Mouse (Mus musculus) frontal cortex, postnatal 10 days (tissue): ENCODE data around the gene C2cd5.

Experiments used
- DNase-seq, 2 experiments: peaks; one replicate each; pipeline ENCODE4 v3.0.0; 2022; ENCODE audit warnings: low spot score in 2 of 2, mixed read lengths in 1 of 2

C2cd5 gene

DNA sequence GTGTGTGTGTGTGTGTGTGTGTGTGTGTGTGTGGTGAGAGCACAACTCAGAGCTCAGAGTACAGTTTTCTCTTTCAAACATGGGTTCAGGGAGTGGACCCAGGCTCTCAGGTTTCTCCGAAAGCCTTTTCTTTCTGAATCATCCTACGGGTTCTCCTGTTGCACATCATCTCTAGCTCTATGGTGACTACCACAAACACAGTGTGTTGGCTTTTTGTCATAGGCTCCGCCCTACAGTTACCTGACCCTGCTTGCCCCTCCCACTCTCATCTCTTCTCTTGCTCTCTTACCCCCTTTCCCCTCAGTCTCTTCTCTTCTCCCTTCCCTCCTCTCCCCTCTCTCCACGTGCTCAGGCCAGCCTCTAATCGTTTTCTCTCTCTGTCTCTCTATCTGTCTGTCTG is 15.6 kb upstream of the C2cd5 start:
- no peak for DNase-seq

DNA sequence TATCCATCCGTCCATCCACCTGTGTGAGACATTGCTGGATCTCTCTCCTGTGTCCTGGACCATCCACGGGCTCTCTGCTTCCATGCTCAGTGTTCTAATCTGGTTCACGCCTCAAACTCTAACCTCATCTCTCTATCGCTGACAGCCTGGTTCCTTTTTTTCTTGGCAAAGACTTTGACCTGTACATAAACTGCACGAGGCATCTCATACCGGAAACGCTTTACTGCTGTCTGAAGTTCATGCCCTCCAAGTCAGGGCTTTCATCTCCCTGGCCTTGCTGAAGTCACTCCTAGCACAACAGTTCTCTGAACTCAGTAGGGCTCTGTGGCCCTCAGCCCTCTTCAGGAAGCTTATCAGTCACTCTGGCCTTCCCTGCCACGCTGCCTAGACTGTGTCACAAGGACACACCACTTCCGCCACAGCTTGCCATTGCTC is 15.1 kb upstream of the C2cd5 start:
- DNase-seq, result no peak

DNA sequence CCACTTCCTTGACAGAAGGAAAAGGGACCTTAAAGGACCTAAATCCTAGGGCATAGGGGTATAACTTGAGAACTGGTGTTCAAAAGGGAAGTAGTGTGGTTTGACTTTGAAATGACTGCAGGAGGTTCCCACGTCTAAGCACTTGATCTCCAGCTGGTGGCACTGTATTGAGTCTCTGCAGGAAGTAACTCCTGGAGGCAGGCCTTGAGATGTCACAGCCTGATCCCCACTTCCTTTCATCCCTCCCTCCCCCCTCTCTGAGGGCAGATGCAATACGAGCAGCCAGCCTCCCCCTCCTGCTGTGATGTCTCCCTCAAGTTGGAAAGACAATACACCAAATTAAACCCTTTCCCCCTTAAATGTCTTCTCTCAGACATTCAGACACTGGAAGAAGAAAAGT is 14.6 kb upstream of the C2cd5 start:
- no peak for DNase-seq

DNA sequence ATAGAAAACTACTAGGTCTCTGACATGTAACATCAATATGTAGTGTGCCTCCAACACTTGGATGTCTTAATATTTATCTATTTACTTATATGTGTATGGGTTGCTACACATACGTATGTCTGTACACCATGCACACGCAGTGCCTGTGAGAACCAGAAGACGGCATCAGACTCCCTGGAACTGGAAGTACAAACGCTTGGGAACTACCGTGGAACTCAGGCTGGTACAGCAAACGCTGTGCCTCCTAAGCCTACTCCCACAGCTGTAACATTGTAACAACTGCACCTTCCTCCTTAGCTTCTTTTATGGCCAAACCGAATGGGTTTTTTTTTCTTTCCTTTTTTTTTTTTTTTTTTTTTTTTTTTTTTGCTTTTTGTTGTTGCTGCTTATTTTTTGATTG is 10.4 kb upstream of the C2cd5 start:
- no peak for DNase-seq

DNA sequence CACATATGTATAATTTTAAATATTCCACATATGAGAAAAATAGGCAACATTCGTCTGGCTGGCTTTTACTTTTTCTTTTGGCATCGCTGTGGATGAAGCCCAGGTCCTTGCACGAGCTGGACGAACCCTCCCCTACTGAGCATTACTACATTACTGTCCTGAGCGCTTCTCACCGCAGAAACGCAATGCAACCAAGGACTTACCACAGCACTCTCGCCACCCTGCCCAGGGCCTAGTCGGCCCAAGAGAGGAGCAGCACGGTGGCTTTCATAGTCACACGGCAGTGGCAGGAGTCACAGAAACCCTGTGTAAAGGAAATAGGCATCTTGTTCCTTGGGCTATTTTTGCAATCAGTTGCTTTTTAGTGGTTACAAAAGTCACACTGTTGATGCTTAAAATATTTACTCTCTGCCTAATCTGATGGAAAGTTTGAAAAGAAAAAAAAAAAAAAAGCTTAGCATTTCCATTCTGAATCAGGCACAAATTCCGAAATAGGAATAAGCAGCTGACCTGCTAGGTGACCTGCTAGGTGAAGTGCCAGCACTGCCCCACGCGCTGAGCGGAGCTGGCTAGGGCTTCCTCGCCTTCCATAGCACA is 9.8 kb upstream of the C2cd5 start:
- DNase-seq, result no peak

DNA sequence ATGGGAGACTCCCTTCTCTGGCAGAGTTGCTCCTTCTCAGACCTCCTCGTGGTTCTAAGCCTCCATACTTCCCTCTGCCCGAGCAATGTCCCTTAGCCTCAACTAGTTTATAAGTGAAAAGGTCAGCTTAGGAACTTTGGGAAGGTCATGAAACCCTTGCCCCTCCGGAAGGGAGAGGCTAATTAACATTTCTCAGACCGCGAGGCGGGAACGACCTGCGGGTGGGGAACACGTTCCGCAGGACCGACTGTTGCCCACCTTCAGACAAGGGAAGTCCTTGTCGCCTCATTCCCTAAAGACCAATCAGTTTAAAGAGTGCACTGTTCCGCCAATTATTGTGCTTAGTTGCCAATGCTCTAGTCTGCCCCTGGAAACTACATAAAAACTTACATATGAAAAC is 8.1 kb upstream of the C2cd5 start:
- no peak for DNase-seq

DNA sequence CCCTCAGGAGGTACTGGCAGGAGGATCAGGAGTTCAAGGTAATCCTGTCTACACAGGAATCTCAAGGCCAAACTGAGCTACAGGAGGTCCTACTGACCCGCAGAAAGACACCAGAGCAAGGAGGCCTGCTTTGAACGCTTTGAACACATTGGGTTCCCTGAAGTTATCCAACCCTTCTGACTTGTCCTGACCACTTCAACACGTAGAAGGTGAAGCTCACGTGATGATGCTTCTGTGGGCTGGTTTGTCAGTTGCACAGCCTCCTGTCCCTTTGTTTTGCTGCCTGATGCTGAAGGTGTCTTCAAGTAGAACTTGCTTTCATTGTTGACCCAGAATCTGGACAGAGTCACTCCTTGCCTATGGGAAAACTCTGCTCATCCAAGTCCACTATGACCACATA is 7.7 kb upstream of the C2cd5 start:
- DNase-seq, result no peak

DNA sequence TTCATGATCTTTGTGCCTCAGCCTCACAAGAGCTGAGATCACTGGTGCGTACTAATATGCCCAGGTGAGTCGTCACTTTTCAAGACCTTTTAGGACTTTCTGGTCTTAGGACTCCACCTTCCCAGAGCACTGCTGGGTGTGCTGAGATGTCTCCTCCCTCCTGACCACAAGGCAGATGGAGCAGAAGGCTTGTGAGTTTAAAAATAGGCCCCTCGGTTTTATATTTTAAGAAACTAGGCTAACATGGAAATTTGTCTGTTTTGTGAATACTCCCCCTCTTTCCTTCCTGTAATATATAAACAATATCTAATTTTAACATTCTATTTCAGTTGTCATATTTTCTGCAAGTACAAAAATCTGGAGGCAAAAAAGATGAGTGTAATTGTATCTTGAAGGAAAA is 5.8 kb upstream of the C2cd5 start:
- no peak for DNase-seq

DNA sequence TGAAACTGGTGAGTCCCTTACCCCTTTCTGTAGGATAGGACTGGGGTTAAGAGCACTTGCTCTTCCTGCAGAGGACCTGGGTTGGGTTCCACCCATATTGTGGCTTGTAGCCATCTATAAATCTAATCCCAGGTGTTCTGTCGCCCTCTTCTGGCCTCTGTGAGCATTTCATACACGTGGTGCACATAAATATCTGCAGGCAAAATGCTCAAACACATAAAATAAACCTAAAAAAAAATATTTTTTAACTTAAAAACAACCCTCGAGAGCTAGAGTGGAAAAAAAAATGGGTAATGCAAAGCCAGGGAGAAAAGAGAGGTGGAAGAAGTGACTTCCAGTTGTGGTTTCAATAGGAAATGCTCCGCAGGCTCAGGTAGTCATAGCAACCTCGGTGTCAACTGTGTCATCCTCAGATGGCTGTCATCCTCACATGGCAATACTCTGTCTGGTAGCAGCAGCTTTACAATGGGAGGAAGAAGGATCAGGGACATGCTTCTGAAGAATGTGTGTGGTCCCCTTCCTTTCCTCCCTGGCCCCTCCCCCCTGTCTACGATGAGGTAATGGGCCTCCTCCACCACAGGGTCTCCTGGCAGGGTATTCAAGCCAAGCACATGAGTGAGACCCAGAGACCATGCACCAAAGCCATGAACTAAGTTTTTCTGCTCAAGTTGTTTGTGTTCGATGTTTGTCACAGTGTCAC is 4.2 kb upstream of the C2cd5 start:
- no peak for DNase-seq

DNA sequence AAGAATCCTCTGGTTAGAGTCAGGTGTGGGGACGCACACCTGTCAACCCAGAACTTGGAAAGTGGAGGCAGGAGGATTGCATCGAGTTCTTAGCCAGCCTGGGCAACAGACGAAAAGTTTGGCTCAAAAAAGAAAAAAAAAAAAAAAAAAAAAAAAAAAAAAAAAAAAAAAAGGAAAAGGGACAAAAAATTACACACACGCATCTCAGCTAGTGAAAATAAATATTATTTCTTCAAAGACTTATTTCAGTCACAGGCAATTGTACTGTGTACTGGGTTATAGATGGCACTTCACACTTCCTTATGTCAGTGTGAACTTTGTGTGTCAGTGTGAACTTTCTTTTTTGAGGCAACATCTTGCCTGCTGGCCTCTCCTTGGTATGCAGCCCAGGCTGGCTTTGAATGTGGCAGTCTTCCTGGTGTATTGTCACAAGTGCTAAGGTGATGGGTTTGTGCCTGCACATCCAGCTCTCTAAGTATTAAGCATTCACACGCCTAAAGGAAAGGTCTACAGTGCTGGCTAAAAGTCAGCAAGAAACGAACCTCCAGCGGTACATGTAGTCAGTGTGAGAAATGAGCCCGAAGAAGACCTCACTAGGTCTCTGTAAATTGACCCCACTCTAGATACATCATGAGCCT is 656 bp upstream of the C2cd5 start:
- DNase-seq, result no peak

DNA sequence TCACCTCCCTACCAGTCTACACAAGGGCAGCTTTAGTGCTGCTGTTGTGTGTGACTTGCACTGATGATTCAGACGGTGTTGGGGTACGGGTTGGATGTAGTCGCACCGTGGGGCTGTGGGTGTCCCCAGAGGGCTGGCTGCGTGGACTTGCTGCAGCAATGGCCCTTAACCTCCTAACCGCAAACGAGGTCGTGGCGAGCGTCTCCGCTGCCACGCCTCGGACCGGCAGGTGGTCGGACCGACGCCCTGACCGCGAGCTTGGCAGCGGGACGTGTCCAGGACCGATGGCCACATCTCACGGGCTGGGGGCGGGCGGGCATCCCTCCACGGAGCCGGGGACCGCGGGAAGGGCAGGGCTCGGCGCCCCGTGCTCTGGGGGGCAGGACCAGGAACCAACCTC is 660 bp downstream of the C2cd5 start:
- peak; percentile 48 to 68 for DNase-seq

DNA sequence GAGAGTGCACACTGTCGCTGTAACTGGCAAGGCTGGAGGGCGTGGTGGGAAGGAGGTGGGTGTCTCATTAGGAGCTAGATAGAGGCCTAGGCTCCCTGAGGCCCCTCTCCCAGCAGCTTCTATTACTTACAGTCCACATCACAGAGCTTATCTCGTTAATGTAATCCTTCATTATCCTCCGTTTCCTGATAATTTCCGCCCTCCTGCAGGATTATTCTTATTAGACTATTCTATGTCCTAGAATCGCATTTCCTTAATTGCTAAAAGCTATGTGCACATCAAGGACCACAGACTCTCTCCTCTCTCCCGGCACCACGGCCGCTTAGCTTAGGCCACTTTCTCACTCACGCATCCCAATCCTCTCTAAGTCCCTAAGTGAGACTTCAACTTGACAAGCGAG is 4.8 kb downstream of the C2cd5 start:
- DNase-seq, result no peak

DNA sequence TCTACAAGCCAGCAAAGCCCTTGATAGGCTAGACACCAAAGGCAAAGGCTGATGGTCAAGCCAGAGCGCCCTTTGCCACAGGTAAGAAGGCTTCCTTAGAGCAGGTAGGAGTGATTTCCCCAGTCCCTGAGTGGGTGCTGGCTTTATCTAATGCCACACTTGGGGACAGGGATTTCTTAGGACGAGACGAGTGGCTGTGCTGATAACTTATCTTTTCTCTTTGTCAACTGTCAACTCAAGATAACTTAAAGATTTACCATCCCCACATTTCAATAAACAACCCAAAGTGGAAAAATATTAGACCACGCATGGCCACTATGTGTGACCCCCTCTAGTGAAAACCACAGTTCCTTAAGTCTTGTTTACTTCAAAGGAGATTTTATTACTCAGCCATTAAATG is 7.1 kb downstream of the C2cd5 start:
- DNase-seq, result no peak

DNA sequence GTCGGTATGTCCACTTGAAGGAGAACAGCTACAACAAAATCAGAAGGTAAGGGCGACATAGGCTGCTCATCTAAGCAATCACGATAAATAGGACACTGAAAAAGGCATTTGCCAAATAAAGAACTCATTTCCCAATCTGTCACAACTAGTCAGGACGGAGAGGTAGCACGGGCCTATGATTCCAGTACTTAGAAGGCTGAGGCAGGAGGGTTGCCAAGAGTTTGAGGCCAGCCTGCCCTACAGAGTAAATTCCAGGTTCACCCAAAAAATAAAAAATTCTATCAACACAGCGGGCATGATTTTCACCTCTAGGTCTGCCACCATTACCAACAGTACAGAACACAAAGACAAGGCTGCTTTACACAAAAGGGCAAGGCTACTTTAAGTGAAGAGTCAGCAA is 8.9 kb downstream of the C2cd5 start:
- no peak for DNase-seq

DNA sequence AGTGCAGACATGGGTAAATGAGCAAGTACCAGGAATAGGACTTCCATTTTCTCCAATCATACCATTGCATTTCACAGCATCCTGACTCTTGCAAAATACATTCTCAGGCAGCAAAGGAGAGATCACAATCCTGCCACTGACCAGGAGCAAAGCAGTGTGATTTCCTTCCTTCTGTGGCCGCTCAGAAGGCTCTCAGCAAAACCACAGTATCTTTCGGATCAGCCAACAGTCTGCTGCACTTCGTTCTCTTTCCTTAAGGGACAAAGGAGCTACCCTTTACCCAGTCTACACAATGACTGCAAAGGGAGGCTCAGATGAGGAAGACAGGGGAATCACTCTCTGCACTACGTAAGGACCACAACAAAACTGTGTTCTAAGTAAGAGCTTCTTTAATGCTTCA is 12.6 kb downstream of the C2cd5 start:
- DNase-seq, result no peak

DNA sequence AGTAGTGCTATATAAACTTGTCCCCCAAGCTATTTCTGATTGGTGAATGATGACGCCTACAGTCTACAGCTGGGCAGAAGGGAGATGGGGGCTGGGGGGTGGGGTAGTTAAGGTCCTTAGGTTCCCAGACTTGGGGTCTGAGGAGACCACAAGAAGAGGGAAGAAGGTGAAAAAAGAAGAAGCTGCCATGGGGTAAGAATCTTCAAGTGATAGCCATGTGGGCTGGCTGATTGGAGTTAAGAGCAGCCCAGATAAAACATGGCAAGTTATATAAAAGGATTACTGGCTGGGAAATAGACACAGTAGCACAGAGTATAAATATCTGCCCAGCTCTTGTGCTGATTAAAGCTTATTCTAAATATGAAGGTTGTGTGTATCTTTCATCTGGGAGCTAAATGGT is 14.0 kb downstream of the C2cd5 start:
- DNase-seq, result no peak

DNA sequence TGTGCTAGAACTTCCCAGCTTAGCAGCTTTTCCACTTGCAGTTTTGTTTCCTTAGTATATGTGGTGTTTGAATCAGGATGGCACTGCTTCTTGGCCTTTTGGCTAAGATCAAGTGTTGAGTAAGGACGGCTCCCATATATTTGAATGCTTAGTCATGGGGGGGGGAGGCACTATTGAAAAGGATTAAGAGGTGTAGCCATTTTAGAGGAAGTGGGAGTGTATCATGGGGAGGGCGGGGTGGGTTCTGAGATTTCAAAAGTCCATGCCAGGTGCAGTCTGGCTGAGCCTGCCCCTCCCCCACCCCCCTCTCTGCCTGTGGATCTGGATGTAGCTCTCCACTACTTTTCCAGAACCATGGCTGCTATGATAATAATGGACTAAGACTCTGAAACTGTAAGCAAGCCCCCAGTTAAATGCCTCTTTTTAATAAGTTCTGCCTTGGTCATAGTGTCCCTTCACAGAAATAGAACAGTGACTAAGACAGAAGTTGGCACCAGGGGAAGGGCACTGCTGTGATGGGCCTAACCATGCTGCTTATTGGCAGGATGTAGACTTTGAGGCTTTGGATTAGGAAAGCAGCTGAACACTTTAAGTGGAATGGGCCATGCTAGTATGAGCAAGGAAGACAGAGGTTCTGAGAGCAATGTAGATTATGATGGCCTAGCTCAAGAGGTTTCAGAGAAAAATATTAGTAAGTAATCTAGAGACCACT is 15.5 kb downstream of the C2cd5 start:
- no peak for DNase-seq

DNA sequence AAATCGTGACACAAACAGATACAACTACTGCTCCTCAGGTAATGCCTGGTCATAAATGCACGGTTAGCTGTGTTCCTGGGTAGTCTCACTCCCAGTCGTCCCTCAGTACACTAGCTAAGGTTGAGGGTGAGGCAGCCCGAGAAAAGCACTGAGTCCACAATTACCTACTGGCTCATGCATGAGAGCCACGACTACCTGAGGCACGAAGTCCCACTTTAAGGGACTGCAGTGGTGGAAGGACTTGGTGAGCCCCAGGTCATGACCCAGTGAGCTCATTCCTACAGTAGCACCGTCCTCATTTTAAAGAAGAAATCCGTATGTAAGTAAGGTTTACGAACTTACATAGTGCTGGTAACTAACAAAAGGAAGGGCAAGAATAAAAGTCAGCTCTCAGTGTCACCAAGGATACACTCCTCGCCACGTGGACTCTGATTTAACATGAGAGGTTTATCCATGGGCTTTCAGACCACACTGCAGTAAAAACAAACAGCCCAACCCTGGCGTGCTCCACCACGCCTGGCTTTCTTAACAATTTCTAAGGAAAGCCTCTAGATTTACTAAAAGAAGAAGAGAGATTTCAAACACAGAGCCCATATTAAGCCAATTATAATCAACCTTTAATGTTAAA is 18.3 kb downstream of the C2cd5 start:
- DNase-seq, result no peak

DNA sequence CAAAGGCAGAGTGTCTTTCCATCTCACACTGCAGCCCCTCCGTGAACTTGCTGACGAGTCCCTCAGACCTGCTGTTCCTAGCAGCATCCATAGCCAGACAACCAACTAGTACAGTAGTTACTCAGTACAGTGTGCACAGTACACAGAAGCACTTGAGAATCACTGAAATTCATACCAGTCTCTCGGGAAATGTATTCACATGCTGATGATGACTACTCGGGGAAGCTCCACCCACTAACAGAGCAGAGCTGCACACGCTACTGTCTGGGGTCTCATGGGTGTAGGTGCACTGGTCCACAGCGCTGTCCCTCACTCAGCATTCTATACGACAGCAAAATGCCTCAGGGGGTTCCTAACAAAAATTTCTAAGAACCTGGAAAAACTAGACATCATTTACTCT is 19.2 kb downstream of the C2cd5 start:
- no peak for DNase-seq

DNA sequence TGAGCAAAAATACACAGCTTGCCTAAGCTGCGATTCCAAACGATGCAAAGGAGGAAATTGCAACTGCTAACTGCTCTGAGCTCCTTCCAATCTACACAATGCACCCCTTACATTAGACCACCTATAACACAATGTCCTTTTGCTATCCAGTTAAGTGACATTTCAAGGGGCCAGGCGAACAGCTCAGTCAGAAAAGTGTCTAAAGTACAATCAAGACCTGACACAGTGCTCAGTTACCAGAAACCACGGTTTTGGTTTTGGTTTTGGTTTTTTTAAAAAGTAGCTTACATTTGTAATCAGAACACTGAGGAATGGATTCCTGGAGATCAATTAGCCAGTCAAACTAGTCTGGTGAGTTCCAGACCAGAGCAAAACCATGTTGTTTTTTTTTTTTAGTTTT is 20.8 kb downstream of the C2cd5 start:
- DNase-seq, result no peak

DNA sequence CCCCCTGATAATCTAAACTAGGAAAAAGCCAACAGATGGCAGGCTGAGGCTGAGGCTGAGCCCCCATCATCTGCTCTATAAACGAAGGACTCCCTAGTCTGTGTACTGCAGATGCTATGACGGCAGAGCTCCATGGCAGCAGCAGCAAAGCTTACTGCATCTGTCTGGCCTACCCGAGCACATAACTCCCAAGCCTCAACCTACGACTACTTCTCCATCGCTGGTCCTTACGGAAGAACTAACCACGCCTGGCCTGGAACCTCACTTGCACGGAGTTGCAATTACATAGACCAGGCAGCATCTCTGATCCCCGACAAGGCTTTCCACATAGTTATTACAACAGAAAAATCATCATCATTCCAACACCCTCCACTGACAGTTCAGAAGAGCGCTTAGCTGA is 23.5 kb downstream of the C2cd5 start:
- no peak for DNase-seq

DNA sequence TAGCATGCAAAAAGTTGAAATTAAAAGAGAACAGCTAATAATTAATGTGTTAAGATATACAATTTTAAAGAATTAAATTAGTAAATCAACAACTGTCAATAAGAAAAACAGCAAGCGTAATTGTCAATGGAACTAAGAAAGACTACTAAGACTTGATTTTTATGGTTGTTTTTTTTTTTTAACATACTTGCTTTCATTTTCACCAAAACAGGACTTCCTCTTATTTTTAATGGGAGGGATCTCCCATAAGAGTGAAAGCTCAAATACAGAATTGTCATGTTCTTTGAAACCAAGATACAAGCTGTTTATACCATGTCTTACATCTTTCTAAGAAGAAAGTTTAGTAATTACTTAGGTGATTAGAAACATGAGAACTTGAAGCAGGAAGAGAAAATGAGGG is 26.0 kb downstream of the C2cd5 start:
- no peak for DNase-seq
